Mouse (Mus musculus): Measurements from ENCODE around the gene Hist1h4k. TPM values are rescaled to one million over a fixed set of nuclear protein-coding genes. Genes with fewer than 3 reads are reported as not detected.
"Not testable (repeated sequence)": the region's sequence is repeated elsewhere in the genome, so short reads cannot be mapped to it uniquely, and the experiment has no call there.

Hist1h4k gene
- total RNA-seq, 2 experiments from 2014 or later: 76.4 to 2,633 TPM

GRCm38 (mm10) chr13:21721107-21721756 is 29.1 kb downstream of the Hist1h4k start:
- not testable (repeated sequence) for ATAC-seq (replicated peaks; ENCODE audit: poor library complexity)

GRCm38 (mm10) chr13:21718381-21719080 is 31.8 kb downstream of the Hist1h4k start:
- ATAC-seq (replicated peaks; ENCODE audit: poor library complexity): no peak

- ATAC-seq (replicated peaks; ENCODE audit: poor library complexity): peak; percentile 32
These were observed 32.6 kb downstream of the Hist1h4k start, which contains the start of gene Hist1h3h for GRCm38 (mm10) chr13:21717397-21718357. TSS of gene Hist1h3h (plus strand) at chr13:21717659.

GRCm38 (mm10) chr13:21716540-21717391 is 33.5 kb downstream of the Hist1h4k start:
- ATAC-seq (replicated peaks; ENCODE audit: poor library complexity): peak; percentile 28

GRCm38 (mm10) chr13:21715864-21716539 is 34.3 kb downstream of the Hist1h4k start, which contains the start of the genes Hist1h2bl and Hist1h2ai:
TSS of gene Hist1h2bl (minus strand) at chr13:21716143.
TSS of gene Hist1h2ai (plus strand) at chr13:21716422.
- ATAC-seq (replicated peaks; ENCODE audit: poor library complexity): peak; percentile 75

- ATAC-seq (replicated peaks; ENCODE audit: poor library complexity): 0 out of 2 replicates have a peak, but pooled peaks have one; percentile 8
These were observed 35.0 kb downstream of the Hist1h4k start for GRCm38 (mm10) chr13:21715131-21715863.

- peak; percentile 22 for ATAC-seq (replicated peaks; ENCODE audit: poor library complexity)
These were observed 35.6 kb downstream of the Hist1h4k start for GRCm38 (mm10) chr13:21714725-21715124.

GRCm38 (mm10) chr13:21711698-21712097 is 38.6 kb downstream of the Hist1h4k start:
- ATAC-seq (replicated peaks; ENCODE audit: poor library complexity): peak; percentile 8; the same call in 1 of the 2 replicates

GRCm38 (mm10) chr13:21710821-21711525 is 39.3 kb downstream of the Hist1h4k start:
- peak; percentile 40 for ATAC-seq (replicated peaks; ENCODE audit: poor library complexity)

- ATAC-seq (replicated peaks; ENCODE audit: poor library complexity): peak; percentile 85
These were observed 40.1 kb downstream of the Hist1h4k start for GRCm38 (mm10) chr13:21710031-21710711.

- no peak for ATAC-seq (replicated peaks; ENCODE audit: poor library complexity)
These were observed 43.6 kb downstream of the Hist1h4k start for GRCm38 (mm10) chr13:21706669-21707068.

Other genes starting within 250 kb of the Hist1h4k start
- 7.1 and 8.8 TPM in 2 replicates for gene Gm11273, start 249.1 kb downstream of the Hist1h4k start, total RNA-seq (2015)
- 2.2 and 7.0 TPM in 2 replicates for gene Gm11273, start 249.1 kb downstream of the Hist1h4k start, total RNA-seq (2017)
- 8.4 and 13.7 TPM in 2 replicates for gene Zkscan8, start 219.4 kb downstream of the Hist1h4k start, total RNA-seq (2015)
- gene Zkscan8, start 219.4 kb downstream of the Hist1h4k start, total RNA-seq (2017): 7.7 and 9.8 TPM in 2 replicates
- not detected in 2 replicates for gene Olfr1366, start 207.7 kb downstream of the Hist1h4k start, total RNA-seq (2015)
- gene Olfr1366, start 207.7 kb downstream of the Hist1h4k start, total RNA-seq (2017): not detected in 2 replicates
- not detected in 2 replicates for gene Olfr1535, start 190.6 kb downstream of the Hist1h4k start, total RNA-seq (2015)
- gene Olfr1535, start 190.6 kb downstream of the Hist1h4k start, total RNA-seq (2017): not detected in 2 replicates
- gene Olfr1364, start 168.7 kb downstream of the Hist1h4k start, total RNA-seq (2015): not detected in 2 replicates
- not detected in 2 replicates for gene Olfr1364, start 168.7 kb downstream of the Hist1h4k start, total RNA-seq (2017)
- not detected in 2 replicates for gene Olfr1362, start 136.5 kb downstream of the Hist1h4k start, total RNA-seq (2015)
- gene Olfr1362, start 136.5 kb downstream of the Hist1h4k start, total RNA-seq (2017): not detected in 2 replicates
- gene Olfr11, start 108.0 kb downstream of the Hist1h4k start, total RNA-seq (2015): not detected in 2 replicates
- not detected in 2 replicates for gene Olfr11, start 108.0 kb downstream of the Hist1h4k start, total RNA-seq (2017)
- gene Olfr1361, start 87.1 kb downstream of the Hist1h4k start, total RNA-seq (2015): not detected in 2 replicates
- gene Olfr1361, start 87.1 kb downstream of the Hist1h4k start, total RNA-seq (2017): not detected in 2 replicates
- gene Olfr1360, start 73.1 kb downstream of the Hist1h4k start, total RNA-seq (2015): not detected in 2 replicates
- gene Olfr1360, start 73.1 kb downstream of the Hist1h4k start, total RNA-seq (2017): not detected in 2 replicates
- gene Olfr1359, start 52.4 kb downstream of the Hist1h4k start, total RNA-seq (2015): not detected in 2 replicates
- not detected in 2 replicates for gene Olfr1359, start 52.4 kb downstream of the Hist1h4k start, total RNA-seq (2017)
- gene Hist1h2bl, start 34.4 kb downstream of the Hist1h4k start, total RNA-seq (2015): 264 and 265 TPM in 2 replicates
- gene Hist1h2bl, start 34.4 kb downstream of the Hist1h4k start, total RNA-seq (2017): 396 and 423 TPM in 2 replicates
- 2.0 and 5.0 TPM in 2 replicates for gene Hist1h2ai, start 34.1 kb downstream of the Hist1h4k start, total RNA-seq (2015)
- 2,894 and 3,659 TPM in 2 replicates for gene Hist1h2ai, start 34.1 kb downstream of the Hist1h4k start, total RNA-seq (2017)
- 35.1 and 67.8 TPM in 2 replicates for gene Hist1h3h, start 32.8 kb downstream of the Hist1h4k start, total RNA-seq (2015)
- 208 and 295 TPM in 2 replicates for gene Hist1h3h, start 32.8 kb downstream of the Hist1h4k start, total RNA-seq (2017)
- gene Hist1h2bm, start 28.5 kb downstream of the Hist1h4k start, total RNA-seq (2015): 116 and 137 TPM in 2 replicates
- gene Hist1h2bm, start 28.5 kb downstream of the Hist1h4k start, total RNA-seq (2017): 542 and 561 TPM in 2 replicates
- gene Hist1h4j, start 15.4 kb downstream of the Hist1h4k start, total RNA-seq (2015): 3.0 and 6.7 TPM in 2 replicates
- gene Hist1h4j, start 15.4 kb downstream of the Hist1h4k start, total RNA-seq (2017): 303 and 332 TPM in 2 replicates
- 79.0 and 135 TPM in 2 replicates for gene Hist1h2ak, start 3.3 kb upstream of the Hist1h4k start, total RNA-seq (2015)
- gene Hist1h2ak, start 3.3 kb upstream of the Hist1h4k start, total RNA-seq (2017): 1,123 and 1,182 TPM in 2 replicates
- gene Hist1h2bn, start 3.6 kb upstream of the Hist1h4k start, total RNA-seq (2015): 350 and 353 TPM in 2 replicates
- 1,312 and 1,339 TPM in 2 replicates for gene Hist1h2bn, start 3.6 kb upstream of the Hist1h4k start, total RNA-seq (2017)
- 614 and 670 TPM in 2 replicates for gene Hist1h1b, start 30.1 kb upstream of the Hist1h4k start, total RNA-seq (2015)
- gene Hist1h1b, start 30.1 kb upstream of the Hist1h4k start, total RNA-seq (2017): 1,549 and 1,625 TPM in 2 replicates
- 244 and 246 TPM in 2 replicates for gene Hist1h3i, start 32.9 kb upstream of the Hist1h4k start, total RNA-seq (2015)
- gene Hist1h3i, start 32.9 kb upstream of the Hist1h4k start, total RNA-seq (2017): 294 and 383 TPM in 2 replicates
- 1.2 and 2.1 TPM in 2 replicates for gene Hist1h2an, start 36.7 kb upstream of the Hist1h4k start, total RNA-seq (2015)
- 859 and 860 TPM in 2 replicates for gene Hist1h2an, start 36.7 kb upstream of the Hist1h4k start, total RNA-seq (2017)
- gene Hist1h2bp, start 37.0 kb upstream of the Hist1h4k start, total RNA-seq (2015): 10.4 and 19.9 TPM in 2 replicates
- gene Hist1h2bp, start 37.0 kb upstream of the Hist1h4k start, total RNA-seq (2017): 37.0 and 43.7 TPM in 2 replicates
- gene Hist1h2bq, start 59.7 kb upstream of the Hist1h4k start, total RNA-seq (2015): 394 and 411 TPM in 2 replicates
- 220 and 363 TPM in 2 replicates for gene Hist1h2bq, start 59.7 kb upstream of the Hist1h4k start, total RNA-seq (2017)
- gene Hist1h2ao, start 60.0 kb upstream of the Hist1h4k start, total RNA-seq (2015): 115 and 180 TPM in 2 replicates
- 633 TPM in 1 of 2 replicates, not detected in the other for gene Hist1h2ao, start 60.0 kb upstream of the Hist1h4k start, total RNA-seq (2017)
- 53.3 and 56.3 TPM in 2 replicates for gene Hist1h4m, start 61.2 kb upstream of the Hist1h4k start, total RNA-seq (2015)
- gene Hist1h4m, start 61.2 kb upstream of the Hist1h4k start, total RNA-seq (2017): 2,437 and 3,070 TPM in 2 replicates
- 48.7 and 53.0 TPM in 2 replicates for gene Hist1h4n, start 81.7 kb upstream of the Hist1h4k start, total RNA-seq (2015)
- 1,698 and 2,087 TPM in 2 replicates for gene Hist1h4n, start 81.7 kb upstream of the Hist1h4k start, total RNA-seq (2017)
- 93.0 and 127 TPM in 2 replicates for gene Hist1h2ap, start 83.0 kb upstream of the Hist1h4k start, total RNA-seq (2015)
- 3,573 and 4,575 TPM in 2 replicates for gene Hist1h2ap, start 83.0 kb upstream of the Hist1h4k start, total RNA-seq (2017)
- gene Hist1h2br, start 83.2 kb upstream of the Hist1h4k start, total RNA-seq (2015): 378 and 381 TPM in 2 replicates
- gene Hist1h2br, start 83.2 kb upstream of the Hist1h4k start, total RNA-seq (2017): 447 and 545 TPM in 2 replicates
- 13.3 and 16.1 TPM in 2 replicates for gene Zfp184, start 194.6 kb upstream of the Hist1h4k start, total RNA-seq (2015)
- 9.2 and 15.1 TPM in 2 replicates for gene Zfp184, start 194.6 kb upstream of the Hist1h4k start, total RNA-seq (2017)
- 0.05 and 0.25 TPM in 2 replicates for gene Pom121l2, start 230.7 kb upstream of the Hist1h4k start, total RNA-seq (2015)
- gene Pom121l2, start 230.7 kb upstream of the Hist1h4k start, total RNA-seq (2017): 0.10 TPM in 1 of 2 replicates, not detected in the other

All from megakaryocyte progenitor cell, adult 5-6 weeks (primary cell).